Mouse (Mus musculus): Measurements from ENCODE around the gene Mfsd4b5. TPM values are rescaled to one million over a fixed set of nuclear protein-coding genes. Genes with fewer than 3 reads are reported as not detected.
"Not testable (repeated sequence)": the region's sequence is repeated elsewhere in the genome, so short reads cannot be mapped to it uniquely, and the experiment has no call there.

The Mfsd4b5 gene
- total and polyA plus RNA-seq, 2 experiments from 2014 or later, result not detected

- no peak overlapping the region for H3K27ac ChIP-seq (ENCODE audit: low read depth, low read length)
- DNase-seq (ENCODE audit: low spot score), result no peak
- no peaks in the 10 kb centered on the region for H3K9me3 ChIP-seq (ENCODE audit: low read length)
- no peaks in the 10 kb centered on the region for H3K36me3 ChIP-seq (ENCODE audit: insufficient read depth, low read length)
- H3K4me1 ChIP-seq (ENCODE audit: insufficient read depth, low read length), result no peaks in the 10 kb centered on the region
- 0 out of 2 replicates have a peak, but pooled peaks have one; percentile 23 for ATAC-seq (ENCODE audit: low FRiP score)
- H3K4me3 ChIP-seq (ENCODE audit: low read depth, low read length), result no peak overlapping the region
- no peak overlapping the region for H3K4me2 ChIP-seq (ENCODE audit: low read depth, low read length, poor library complexity, severe bottlenecking)
- 34% methylated on average over 2 of the region's 2 CpGs for WGBS
- no peaks in the 10 kb centered on the region for H3K27me3 ChIP-seq (ENCODE audit: insufficient read depth, low read length)
- no peak overlapping the region for H3K9ac ChIP-seq (replicated peaks; ENCODE audit: low read length, poor library complexity, severe bottlenecking)
- TF ChIP-seq CTCF (IDR thresholded peaks at IDR 0.05), result no peak
Observed at GRCm38 (mm10) chr10:39949377-39949954, 37.0 kb downstream of the Mfsd4b5 start.

DNA sequence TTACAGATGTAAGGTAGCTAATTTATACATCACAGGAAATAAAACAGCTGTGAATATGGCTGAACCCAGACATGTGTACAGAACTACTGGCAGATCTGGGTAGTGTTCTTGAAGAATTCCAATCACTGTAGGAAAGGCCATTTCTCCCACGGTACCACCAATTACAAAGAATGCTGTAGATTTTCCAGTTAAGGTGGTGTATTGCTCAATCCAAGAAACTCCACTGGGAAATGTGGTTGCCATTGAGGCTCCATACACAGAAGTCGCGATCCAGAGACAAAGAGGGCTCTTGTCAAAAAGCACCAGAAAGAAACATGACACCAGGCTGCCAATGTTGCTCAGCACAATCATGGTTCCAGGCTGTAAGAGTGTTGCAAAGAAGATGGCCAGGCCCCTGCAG is 39.3 kb downstream of the Mfsd4b5 start:
- H3K4me3 ChIP-seq (ENCODE audit: low read depth, low read length); ATAC-seq (ENCODE audit: low FRiP score); DNase-seq (ENCODE audit: low spot score); H3K9me3 ChIP-seq (ENCODE audit: low read length); H3K36me3 ChIP-seq (ENCODE audit: insufficient read depth, low read length); H3K9ac ChIP-seq (replicated peaks; ENCODE audit: low read length, poor library complexity, severe bottlenecking); H3K27ac ChIP-seq (ENCODE audit: low read depth, low read length); H3K4me1 ChIP-seq (ENCODE audit: insufficient read depth, low read length); H3K27me3 ChIP-seq (ENCODE audit: insufficient read depth, low read length); H3K4me2 ChIP-seq (ENCODE audit: low read depth, low read length, poor library complexity, severe bottlenecking): not testable (repeated sequence)
- WGBS, result 83% methylated on average over 3 of the region's 3 CpGs

- WGBS, result 85% methylated on average over 7 of the region's 7 CpGs
- Histone ChIP-seq H3K27ac (ENCODE audit: low read depth, low read length) (no peak overlapping the region), H3K4me1 (ENCODE audit: insufficient read depth, low read length) (no peaks in the 10 kb centered on the region), H3K4me3 (ENCODE audit: low read depth, low read length) (no peak overlapping the region), H3K36me3 (ENCODE audit: insufficient read depth, low read length) (no peaks in the 10 kb centered on the region), H3K4me2 (ENCODE audit: low read depth, low read length, poor library complexity, severe bottlenecking) (no peak overlapping the region), H3K27me3 (ENCODE audit: insufficient read depth, low read length) (no peaks in the 10 kb centered on the region), H3K9me3 (ENCODE audit: low read length) (no peaks in the 10 kb centered on the region), H3K9ac (replicated peaks; ENCODE audit: low read length, poor library complexity, severe bottlenecking) (no peak overlapping the region)
- ATAC-seq (ENCODE audit: low FRiP score) (no peak), DNase-seq (ENCODE audit: low spot score) (no peak)
- TF ChIP-seq CTCF (IDR thresholded peaks at IDR 0.05), result no peak
Observed at GRCm38 (mm10) chr10:39936553-39936952, 49.9 kb downstream of the Mfsd4b5 start.

- peak within 1 kb of the TSS; percentile 41 for H3K4me3 ChIP-seq (ENCODE audit: low read depth, low read length)
- H3K27me3 ChIP-seq (ENCODE audit: insufficient read depth, low read length), result peaks cover 9% of the 10 kb centered on the region; the same call in 1 of the 2 replicates
- no peak; the same call in 1 of the 2 replicates for TF ChIP-seq CTCF (IDR thresholded peaks at IDR 0.05)
- peak within 1 kb of the TSS; percentile 45; the same call in 1 of the 2 replicates for H3K9ac ChIP-seq (replicated peaks; ENCODE audit: low read length, poor library complexity, severe bottlenecking)
- WGBS, result 1% methylated on average over 41 of the region's 41 CpGs
- H3K9me3 ChIP-seq (ENCODE audit: low read length), result no peaks in the 10 kb centered on the region
- no peak for DNase-seq (ENCODE audit: low spot score)
- peak; percentile 52; the same call in 1 of the 2 replicates for ATAC-seq (ENCODE audit: low FRiP score)
- H3K4me1 ChIP-seq (ENCODE audit: insufficient read depth, low read length), result no peaks in the 10 kb centered on the region
- H3K36me3 ChIP-seq (ENCODE audit: insufficient read depth, low read length), result no peaks in the 10 kb centered on the region
- peak within 1 kb of the TSS; percentile 91 for H3K4me2 ChIP-seq (ENCODE audit: low read depth, low read length, poor library complexity, severe bottlenecking)
- H3K27ac ChIP-seq (ENCODE audit: low read depth, low read length), result no peak within 1 kb of the TSS
Observed at GRCm38 (mm10) chr10:39926616-39927139, 59.8 kb downstream of the Mfsd4b5 start, which contains the start of gene Mfsd4b2. Mfsd4b2 (minus strand) TSS chr10:39926923.

- DNase-seq (ENCODE audit: low spot score); H3K4me1 ChIP-seq (ENCODE audit: insufficient read depth, low read length); H3K9me3 ChIP-seq (ENCODE audit: low read length); H3K4me2 ChIP-seq (ENCODE audit: low read depth, low read length, poor library complexity, severe bottlenecking); H3K27ac ChIP-seq (ENCODE audit: low read depth, low read length); H3K9ac ChIP-seq (replicated peaks; ENCODE audit: low read length, poor library complexity, severe bottlenecking); ATAC-seq (ENCODE audit: low FRiP score); H3K4me3 ChIP-seq (ENCODE audit: low read depth, low read length); H3K36me3 ChIP-seq (ENCODE audit: insufficient read depth, low read length); H3K27me3 ChIP-seq (ENCODE audit: insufficient read depth, low read length): not testable (repeated sequence)
- WGBS, result 77% methylated on average over 8 of the region's 8 CpGs
Observed at GRCm38 (mm10) chr10:39924556-39924955, 61.9 kb downstream of the Mfsd4b5 start.

- Histone ChIP-seq H3K27me3 (ENCODE audit: insufficient read depth, low read length) (no peaks in the 10 kb centered on the region), H3K27ac (ENCODE audit: low read depth, low read length) (no peak overlapping the region), H3K4me1 (ENCODE audit: insufficient read depth, low read length) (no peaks in the 10 kb centered on the region), H3K36me3 (ENCODE audit: insufficient read depth, low read length) (no peaks in the 10 kb centered on the region), H3K9ac (replicated peaks; ENCODE audit: low read length, poor library complexity, severe bottlenecking) (no peak overlapping the region), H3K4me3 (ENCODE audit: low read depth, low read length) (no peak overlapping the region), H3K9me3 (ENCODE audit: low read length) (no peaks in the 10 kb centered on the region), H3K4me2 (ENCODE audit: low read depth, low read length, poor library complexity, severe bottlenecking) (no peak overlapping the region)
- ATAC-seq (ENCODE audit: low FRiP score) (no peak), DNase-seq (ENCODE audit: low spot score) (no peak)
- TF ChIP-seq CTCF (IDR thresholded peaks at IDR 0.05), result no peak
Observed at GRCm38 (mm10) chr10:39912616-39913015, 73.8 kb downstream of the Mfsd4b5 start.

All from midbrain, postnatal 0 days (tissue).